Mouse (Mus musculus): ENCODE results near the gene Slc26a3.

The Slc26a3 gene

DNA sequence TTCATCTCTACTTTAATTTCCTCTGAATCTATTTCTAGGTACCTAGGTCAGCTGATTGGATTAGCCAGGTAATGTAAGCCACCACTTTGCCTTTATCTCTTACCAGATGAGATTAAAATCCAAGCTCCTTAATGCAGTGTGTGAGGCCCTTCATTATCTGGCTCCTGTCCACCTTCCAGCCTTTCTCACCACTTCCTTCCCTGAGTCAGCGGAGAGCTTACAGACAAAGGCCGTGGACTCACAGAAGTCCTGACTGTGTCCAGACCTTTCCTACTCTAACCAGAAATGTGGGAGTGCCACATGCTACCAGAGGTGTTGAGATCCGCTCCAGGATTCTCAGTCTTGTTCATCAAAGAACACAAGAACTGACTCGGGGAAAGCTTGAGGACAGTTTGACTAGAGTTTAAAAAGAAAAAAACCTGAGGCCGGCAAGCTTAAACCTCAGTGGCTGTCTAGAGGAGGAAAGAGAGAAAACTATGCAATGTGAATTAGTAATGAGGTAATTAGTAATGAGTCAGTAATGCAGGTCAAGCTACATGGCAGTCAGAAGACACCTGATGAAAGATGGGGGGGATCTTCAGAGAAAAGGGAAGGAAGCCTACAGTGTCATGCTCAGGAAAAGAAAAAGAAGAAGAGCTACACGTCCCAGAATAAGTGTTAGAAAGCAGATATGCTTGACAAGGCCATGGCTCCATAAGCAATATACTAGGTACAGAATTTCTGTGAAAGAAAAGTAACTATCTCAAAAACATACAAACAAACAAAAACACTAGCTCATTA lies 123.2 kb downstream of the Slc26a3 start:
- no peak for DNase-seq (ENCODE audit: low spot score in 2 of 2)

DNA sequence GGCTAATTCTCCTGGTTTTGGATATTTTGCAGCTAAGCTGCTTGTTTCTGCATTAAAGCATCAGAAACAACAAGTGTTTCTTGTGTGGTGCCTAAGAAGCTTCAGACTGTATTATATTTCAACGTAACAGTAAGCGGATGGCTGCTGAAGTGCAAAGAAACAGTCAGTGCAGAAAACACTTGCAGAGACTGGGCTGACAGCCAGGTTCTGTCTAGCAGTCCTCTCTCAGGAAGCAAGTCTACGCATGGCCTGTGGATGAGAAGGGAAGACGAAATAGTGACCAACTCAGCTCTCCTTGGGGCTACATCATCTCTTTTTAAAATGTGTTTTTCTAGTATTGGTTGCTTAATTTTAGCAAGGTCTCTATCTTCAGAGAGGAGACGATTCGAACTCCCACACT lies 129.4 kb downstream of the Slc26a3 start:
- DNase-seq (ENCODE audit: low spot score in 2 of 2) = peak; percentile 44 to 50

DNA sequence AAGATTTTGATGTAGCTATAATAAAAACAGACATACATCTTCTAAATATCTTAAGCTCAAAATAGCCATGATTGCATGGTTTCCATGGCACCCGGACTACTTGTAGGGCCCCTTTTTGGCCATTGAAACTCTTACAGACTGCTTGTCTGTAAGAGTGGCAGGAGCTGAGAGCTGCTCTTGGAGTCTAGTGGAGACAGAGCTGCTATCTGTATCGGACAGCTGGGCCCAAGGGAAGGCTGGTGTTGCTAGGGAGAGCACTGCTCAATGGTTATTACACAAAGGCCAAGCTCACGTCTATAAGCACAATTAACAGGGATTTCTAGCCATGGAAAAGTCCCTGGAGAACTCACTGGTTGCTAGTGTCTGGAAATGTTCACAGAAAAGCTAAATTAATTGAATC lies 130.7 kb downstream of the Slc26a3 start:
- DNase-seq (ENCODE audit: low spot score in 2 of 2) = peak in 1 of 2 experiments; percentile 15

Measured in right cerebral cortex, adult 2 months (tissue).